Mouse (Mus musculus): ENCODE data around the gene Zdhhc14. TPM values are rescaled to one million over a fixed set of nuclear protein-coding genes. Genes with fewer than 3 reads are reported as not detected.

The Zdhhc14 gene
- polyA plus RNA-seq, 1 experiment: 2.9 TPM

GRCm38 (mm10) chr17:5768164-5768705 lies 275.9 kb downstream of the Zdhhc14 start:
- H3K27ac ChIP-seq (ENCODE audit: insufficient read depth, low read depth, low read length): no peak overlapping the region
- no peak overlapping the region for H3K4me3 ChIP-seq (ENCODE audit: low read depth, low read length)
- TF ChIP-seq CTCF (IDR thresholded peaks at IDR 0.05; ENCODE audit: extremely low read depth, insufficient read length, insufficient replicate concordance, low read depth, low read length): no peak
- no peak for TF ChIP-seq POLR2A (IDR thresholded peaks at IDR 0.05; ENCODE audit: low read depth, low read length)
- H3K4me1 ChIP-seq (ENCODE audit: control insufficient read depth, insufficient read depth, insufficient read length, low read length): no peaks in the 10 kb centered on the region; the same call in 1 of the 2 replicates
- no peaks in the 10 kb centered on the region for H3K27me3 ChIP-seq (ENCODE audit: control insufficient read depth, insufficient read depth, low read length)
- no peaks in the 10 kb centered on the region for H3K36me3 ChIP-seq (ENCODE audit: control insufficient read depth, insufficient read depth, low read length)
- WGBS: 88% methylated on average over 6 of the region's 6 CpGs

GRCm38 (mm10) chr17:5768810-5769520 lies 276.6 kb downstream of the Zdhhc14 start:
- no peak for TF ChIP-seq POLR2A (IDR thresholded peaks at IDR 0.05; ENCODE audit: low read depth, low read length)
- no peak for TF ChIP-seq CTCF (IDR thresholded peaks at IDR 0.05; ENCODE audit: extremely low read depth, insufficient read length, insufficient replicate concordance, low read depth, low read length)
- Histone ChIP-seq H3K36me3 (ENCODE audit: control insufficient read depth, insufficient read depth, low read length) (no peaks in the 10 kb centered on the region), H3K27me3 (ENCODE audit: control insufficient read depth, insufficient read depth, low read length) (no peaks in the 10 kb centered on the region), H3K27ac (ENCODE audit: insufficient read depth, low read depth, low read length) (no peak overlapping the region), H3K4me1 (ENCODE audit: control insufficient read depth, insufficient read depth, insufficient read length, low read length) (no peaks in the 10 kb centered on the region; the same call in 1 of the 2 replicates), H3K4me3 (ENCODE audit: low read depth, low read length) (no peak overlapping the region)
- 90% methylated on average over 9 of the region's 9 CpGs for WGBS

- H3K27ac ChIP-seq (ENCODE audit: insufficient read depth, low read depth, low read length): no peak overlapping the region
- H3K4me3 ChIP-seq (ENCODE audit: low read depth, low read length): no peak overlapping the region
- no peaks in the 10 kb centered on the region; the same call in 1 of the 2 replicates for H3K4me1 ChIP-seq (ENCODE audit: control insufficient read depth, insufficient read depth, insufficient read length, low read length)
- no peaks in the 10 kb centered on the region for H3K27me3 ChIP-seq (ENCODE audit: control insufficient read depth, insufficient read depth, low read length)
- H3K36me3 ChIP-seq (ENCODE audit: control insufficient read depth, insufficient read depth, low read length): no peaks in the 10 kb centered on the region
- 6% methylated on average over 7 of the region's 7 CpGs for WGBS
- TF ChIP-seq CTCF (IDR thresholded peaks at IDR 0.05; ENCODE audit: extremely low read depth, insufficient read length, insufficient replicate concordance, low read depth, low read length): no peak
- no peak for TF ChIP-seq POLR2A (IDR thresholded peaks at IDR 0.05; ENCODE audit: low read depth, low read length)
Observed at GRCm38 (mm10) chr17:5769776-5770175, 277.4 kb downstream of the Zdhhc14 start.

- no peak for TF ChIP-seq POLR2A (IDR thresholded peaks at IDR 0.05; ENCODE audit: low read depth, low read length)
- no peak for TF ChIP-seq CTCF (IDR thresholded peaks at IDR 0.05; ENCODE audit: extremely low read depth, insufficient read length, insufficient replicate concordance, low read depth, low read length)
- WGBS: 5% methylated on average over 22 of the region's 22 CpGs
- H3K4me3 ChIP-seq (ENCODE audit: low read depth, low read length): peak overlapping the region; percentile 41
- no peak overlapping the region for H3K27ac ChIP-seq (ENCODE audit: insufficient read depth, low read depth, low read length)
- no peaks in the 10 kb centered on the region; the same call in 1 of the 2 replicates for H3K4me1 ChIP-seq (ENCODE audit: control insufficient read depth, insufficient read depth, insufficient read length, low read length)
- H3K27me3 ChIP-seq (ENCODE audit: control insufficient read depth, insufficient read depth, low read length): no peaks in the 10 kb centered on the region
- no peaks in the 10 kb centered on the region for H3K36me3 ChIP-seq (ENCODE audit: control insufficient read depth, insufficient read depth, low read length)
Observed at GRCm38 (mm10) chr17:5770265-5771249, 278.2 kb downstream of the Zdhhc14 start.

GRCm38 (mm10) chr17:5780213-5780975 lies 288.0 kb downstream of the Zdhhc14 start:
- Histone ChIP-seq H3K4me3 (ENCODE audit: low read depth, low read length) (no peak overlapping the region), H3K4me1 (ENCODE audit: control insufficient read depth, insufficient read depth, insufficient read length, low read length) (no peaks in the 10 kb centered on the region), H3K36me3 (ENCODE audit: control insufficient read depth, insufficient read depth, low read length) (no peaks in the 10 kb centered on the region), H3K27ac (ENCODE audit: insufficient read depth, low read depth, low read length) (no peak overlapping the region), H3K27me3 (ENCODE audit: control insufficient read depth, insufficient read depth, low read length) (no peaks in the 10 kb centered on the region)
- 76% methylated on average over 5 of the region's 5 CpGs for WGBS
- TF ChIP-seq POLR2A (IDR thresholded peaks at IDR 0.05; ENCODE audit: low read depth, low read length) (no peak), CTCF (IDR thresholded peaks at IDR 0.05; ENCODE audit: extremely low read depth, insufficient read length, insufficient replicate concordance, low read depth, low read length) (no peak)

- no peak overlapping the region for H3K4me3 ChIP-seq (ENCODE audit: low read depth, low read length)
- H3K27ac ChIP-seq (ENCODE audit: insufficient read depth, low read depth, low read length): no peak overlapping the region
- no peaks in the 10 kb centered on the region for H3K4me1 ChIP-seq (ENCODE audit: control insufficient read depth, insufficient read depth, insufficient read length, low read length)
- 60% methylated on average over 2 of the region's 2 CpGs for WGBS
- TF ChIP-seq POLR2A (IDR thresholded peaks at IDR 0.05; ENCODE audit: low read depth, low read length) (no peak), CTCF (IDR thresholded peaks at IDR 0.05; ENCODE audit: extremely low read depth, insufficient read length, insufficient replicate concordance, low read depth, low read length) (no peak)
- no peaks in the 10 kb centered on the region for H3K36me3 ChIP-seq (ENCODE audit: control insufficient read depth, insufficient read depth, low read length)
- H3K27me3 ChIP-seq (ENCODE audit: control insufficient read depth, insufficient read depth, low read length): no peaks in the 10 kb centered on the region
Observed at GRCm38 (mm10) chr17:5785238-5785637, 292.9 kb downstream of the Zdhhc14 start.

Measured in small intestine, adult 2 months (tissue).